Mouse (Mus musculus) kidney, embryonic 15.5 days (tissue): ENCODE results near the gene Ctbs. TPM values are rescaled to one million over a fixed set of nuclear protein-coding genes. Genes with fewer than 3 reads are reported as not detected.

Experiments used
- ATAC-seq: fragments of 200-750 bp; cut with Nextera tagmentation; replicated peaks from 2 replicates; pipeline ENCODE4 v1.8.0; 2017; ENCODE audit warnings: moderate TSS enrichment; ENCODE audit not compliant: low FRiP score
- H3K27ac ChIP-seq: fragments of 300-500 bp; sonication (generic); 2 replicates; pipeline ENCODE4 v1.5.1; 2015; ENCODE audit warnings: mild to moderate bottlenecking, inconsistent platforms
- H3K27me3 ChIP-seq: fragments of 300-500 bp; sonication (generic); 2 replicates; pipeline ENCODE4 v1.6.1; 2015; ENCODE audit warnings: inconsistent platforms
- H3K36me3 ChIP-seq: fragments of 300-500 bp; sonication (generic); 2 replicates; pipeline ENCODE4 v1.6.1; 2015; ENCODE audit warnings: inconsistent platforms
- H3K4me1 ChIP-seq: fragments of 300-500 bp; sonication (generic); 2 replicates; pipeline ENCODE4 v1.6.1; 2015; ENCODE audit warnings: inconsistent platforms
- H3K4me2 ChIP-seq: fragments of 300-500 bp; sonication (generic); 2 replicates; pipeline ENCODE4 v1.6.1; 2015; ENCODE audit warnings: moderate library complexity, mild to moderate bottlenecking, inconsistent platforms
- H3K4me3 ChIP-seq: fragments of 300-500 bp; sonication (generic); replicated peaks from 2 replicates; pipeline ENCODE4 v1.5.1; 2015; ENCODE audit warnings: mild to moderate bottlenecking, inconsistent platforms
- H3K9ac ChIP-seq: fragments of 300-500 bp; sonication (generic); 2 replicates; pipeline ENCODE4 v1.6.1; 2015; ENCODE audit warnings: mild to moderate bottlenecking, inconsistent platforms
- H3K9me3 ChIP-seq: fragments of 300-500 bp; sonication (generic); replicated peaks from 2 replicates; pipeline ENCODE4 v1.6.1; 2016; ENCODE audit warnings: inconsistent platforms
- WGBS: fragments of 180-500 bp; shearing (Covaris S2); methylation state at CpG from one replicate; pipeline ENCODE4 v1.1.7; 2015; ENCODE audit warnings: mixed read lengths; 5-methylcytosine and 5-hydroxymethylcytosine counted together
- polyA plus RNA-seq: library from polyadenylated mRNA; unstranded; fragments of >200 nt; fragmentation: Nextera tagmentation; extraction: Ambion mirVana; gene quantifications from 2 replicates; pipeline ENCODE4 v1.2.1, GENCODE M21; 2015

The Ctbs gene
- polyA plus RNA-seq, 1 experiment from 2014 or later = 12.9 TPM

- Histone ChIP-seq H3K27me3 (no peaks in the 10 kb centered on the region), H3K9me3 (no peaks in the 10 kb centered on the region), H3K9ac (peak overlapping the region; percentile 66), H3K4me2 (peak overlapping the region; percentile 65), H3K36me3 (peaks cover 3% of the 10 kb centered on the region), H3K27ac (peak overlapping the region; percentile 88), H3K4me3 (peak overlapping the region; percentile 59), H3K4me1 (peaks cover 16% of the 10 kb centered on the region)
- under 1% methylated on average over 29 of the region's 29 CpGs for WGBS
- peak; percentile 99 for ATAC-seq
Observed at GRCm38 (mm10) chr3:146450371-146450841, 811 bp downstream of the Ctbs start.

GRCm38 (mm10) chr3:146451375-146451774 lies 1.8 kb downstream of the Ctbs start:
- peak overlapping the region; percentile 65; the same call in 1 of the 2 replicates for H3K4me2 ChIP-seq

GRCm38 (mm10) chr3:146462939-146463338 lies 13.3 kb downstream of the Ctbs start:
- Histone ChIP-seq H3K27me3 (no peaks in the 10 kb centered on the region), H3K36me3 (peaks cover 10% of the 10 kb centered on the region; the same call in 1 of the 2 replicates), H3K27ac (no peak overlapping the region), H3K4me1 (no peaks in the 10 kb centered on the region), H3K4me2 (no peak overlapping the region), H3K4me3 (no peak overlapping the region), H3K9ac (no peak overlapping the region), H3K9me3 (no peaks in the 10 kb centered on the region)
- WGBS = 64% methylated on average over 2 of the region's 2 CpGs
- no peak for ATAC-seq

More at GRCm38 (mm10) chr3:146451375-146451774, 1.8 kb downstream of the Ctbs start:
- no peaks in the 10 kb centered on the region for H3K27me3 ChIP-seq
- no peak overlapping the region for H3K4me3 ChIP-seq
- no peak for ATAC-seq
- H3K4me1 ChIP-seq = peaks cover 16% of the 10 kb centered on the region
- H3K9me3 ChIP-seq = no peaks in the 10 kb centered on the region
- no peak overlapping the region for H3K9ac ChIP-seq
- no peak overlapping the region for H3K27ac ChIP-seq
- peaks cover 9% of the 10 kb centered on the region for H3K36me3 ChIP-seq
- WGBS = 90% methylated on average over 5 of the region's 5 CpGs

- no peak for ATAC-seq
- Histone ChIP-seq H3K4me1 (no peaks in the 10 kb centered on the region), H3K9me3 (no peaks in the 10 kb centered on the region), H3K27me3 (no peaks in the 10 kb centered on the region), H3K27ac (no peak overlapping the region), H3K36me3 (no peaks in the 10 kb centered on the region), H3K9ac (no peak overlapping the region), H3K4me2 (no peak overlapping the region), H3K4me3 (no peak overlapping the region)
- 82% methylated on average over 2 of the region's 2 CpGs for WGBS
Observed at GRCm38 (mm10) chr3:146469226-146469625, 19.6 kb downstream of the Ctbs start.

- H3K9me3 ChIP-seq = no peaks in the 10 kb centered on the region
- no peaks in the 10 kb centered on the region for H3K4me1 ChIP-seq
- WGBS = 69% methylated on average over 4 of the region's 4 CpGs
- H3K27me3 ChIP-seq = no peaks in the 10 kb centered on the region
- H3K4me3 ChIP-seq = no peak overlapping the region
- no peak overlapping the region for H3K9ac ChIP-seq
- no peak for ATAC-seq
- no peaks in the 10 kb centered on the region for H3K36me3 ChIP-seq
- H3K4me2 ChIP-seq = no peak overlapping the region
- no peak overlapping the region for H3K27ac ChIP-seq
Observed at GRCm38 (mm10) chr3:146472657-146473056, 23.1 kb downstream of the Ctbs start.

GRCm38 (mm10) chr3:146473741-146474140 lies 24.1 kb downstream of the Ctbs start:
- H3K9ac ChIP-seq = no peak overlapping the region
- no peak overlapping the region for H3K4me2 ChIP-seq
- H3K4me3 ChIP-seq = no peak overlapping the region
- H3K9me3 ChIP-seq = no peaks in the 10 kb centered on the region
- no peaks in the 10 kb centered on the region for H3K27me3 ChIP-seq
- H3K36me3 ChIP-seq = no peaks in the 10 kb centered on the region
- no peaks in the 10 kb centered on the region for H3K4me1 ChIP-seq
- no peak overlapping the region for H3K27ac ChIP-seq
- ATAC-seq = no peak

- no peak for ATAC-seq
- H3K9me3 ChIP-seq = no peaks in the 10 kb centered on the region
Observed at GRCm38 (mm10) chr3:146474428-146474827, 24.8 kb downstream of the Ctbs start.

GRCm38 (mm10) chr3:146482044-146482443 lies 32.4 kb downstream of the Ctbs start:
- H3K27me3 ChIP-seq = no peaks in the 10 kb centered on the region
- no peak overlapping the region for H3K4me3 ChIP-seq
- no peaks in the 10 kb centered on the region for H3K36me3 ChIP-seq
- H3K9me3 ChIP-seq = no peaks in the 10 kb centered on the region
- H3K4me2 ChIP-seq = no peak overlapping the region
- WGBS = 72% methylated on average over 2 of the region's 2 CpGs
- H3K4me1 ChIP-seq = no peaks in the 10 kb centered on the region
- no peak overlapping the region for H3K9ac ChIP-seq
- no peak overlapping the region for H3K27ac ChIP-seq
- ATAC-seq = no peak

More at GRCm38 (mm10) chr3:146474428-146474827, 24.8 kb downstream of the Ctbs start:
- no peak overlapping the region for H3K4me3 ChIP-seq
- WGBS = 83% methylated on average over 3 of the region's 3 CpGs
- no peak overlapping the region for H3K27ac ChIP-seq
- H3K9ac ChIP-seq = no peak overlapping the region
- H3K4me2 ChIP-seq = no peak overlapping the region
- no peaks in the 10 kb centered on the region for H3K36me3 ChIP-seq
- no peaks in the 10 kb centered on the region for H3K27me3 ChIP-seq
- no peaks in the 10 kb centered on the region for H3K4me1 ChIP-seq

- H3K4me1 ChIP-seq = no peaks in the 10 kb centered on the region
- H3K9ac ChIP-seq = no peak overlapping the region
- no peaks in the 10 kb centered on the region for H3K9me3 ChIP-seq
- no peaks in the 10 kb centered on the region for H3K36me3 ChIP-seq
- no peak overlapping the region for H3K27ac ChIP-seq
- no peak for ATAC-seq
- H3K4me3 ChIP-seq = no peak overlapping the region
- 81% methylated on average over 4 of the region's 4 CpGs for WGBS
- no peaks in the 10 kb centered on the region for H3K27me3 ChIP-seq
- H3K4me2 ChIP-seq = no peak overlapping the region
Observed at GRCm38 (mm10) chr3:146486464-146486863, 36.9 kb downstream of the Ctbs start.

- no peaks in the 10 kb centered on the region for H3K27me3 ChIP-seq
- ATAC-seq = no peak
- peaks cover 5% of the 10 kb centered on the region for H3K4me1 ChIP-seq
- no peaks in the 10 kb centered on the region for H3K9me3 ChIP-seq
- H3K27ac ChIP-seq = no peak overlapping the region
- H3K9ac ChIP-seq = no peak overlapping the region
- no peak overlapping the region for H3K4me3 ChIP-seq
- no peaks in the 10 kb centered on the region for H3K36me3 ChIP-seq
- WGBS = 72% methylated on average over 8 of the region's 8 CpGs
- no peak overlapping the region for H3K4me2 ChIP-seq
Observed at GRCm38 (mm10) chr3:146494941-146495340, 45.3 kb downstream of the Ctbs start.

- Histone ChIP-seq H3K27ac (peak overlapping the region; percentile 96), H3K27me3 (no peaks in the 10 kb centered on the region), H3K4me1 (peaks cover 27% of the 10 kb centered on the region), H3K4me3 (peak overlapping the region; percentile 88), H3K4me2 (peak overlapping the region; percentile 74), H3K9ac (peak overlapping the region; percentile 84), H3K36me3 (peaks cover 13% of the 10 kb centered on the region), H3K9me3 (no peaks in the 10 kb centered on the region)
- 3% methylated on average over 13 of the region's 13 CpGs for WGBS
- no peak for ATAC-seq
Observed at GRCm38 (mm10) chr3:146498989-146499388, 49.4 kb downstream of the Ctbs start.

GRCm38 (mm10) chr3:146499431-146500002 lies 49.9 kb downstream of the Ctbs start, which contains the start of the genes Spata1 and Gng5:
TSS of gene Spata1 (minus strand) at chr3:146499753.
TSS of gene Gng5 (plus strand) at chr3:146499807.
- H3K36me3 ChIP-seq = peaks cover 16% of the 10 kb centered on the region
- under 1% methylated on average over 54 of the region's 88 CpGs for WGBS
- H3K4me1 ChIP-seq = peaks cover 27% of the 10 kb centered on the region
- H3K9ac ChIP-seq = peak within 1 kb of the TSS; percentile 84
- H3K27ac ChIP-seq = peak within 1 kb of the TSS; percentile 96
- H3K9me3 ChIP-seq = no peaks in the 10 kb centered on the region
- peak within 1 kb of the TSS; percentile 74 for H3K4me2 ChIP-seq
- no peaks in the 10 kb centered on the region for H3K27me3 ChIP-seq
- H3K4me3 ChIP-seq = peak within 1 kb of the TSS; percentile 88
- ATAC-seq = peak; percentile 96
